ENCODE assay signal across 8 mouse cellular contexts in the genomic region with DNA sequence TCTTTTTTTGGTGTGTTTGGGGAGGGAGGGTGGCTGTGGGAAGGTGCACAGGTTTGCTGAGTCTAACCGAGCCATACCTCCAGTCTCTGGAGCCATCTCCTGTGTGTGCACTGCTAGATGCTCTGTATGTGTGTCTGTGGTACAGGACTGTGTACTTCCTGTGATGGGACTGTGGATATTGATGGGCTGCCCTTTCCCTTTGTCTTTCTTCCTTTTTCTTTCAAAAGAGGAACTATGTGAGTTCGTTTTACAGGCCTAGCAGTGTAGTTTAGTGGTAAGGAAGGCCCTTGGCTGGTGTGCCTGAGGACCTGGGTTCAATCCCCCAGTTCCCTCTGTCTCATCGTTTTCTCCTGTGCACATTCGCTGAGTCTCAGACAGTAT. TPM values are rescaled to one million over a fixed set of nuclear protein-coding genes. Genes with fewer than 3 reads are reported as not detected.
DNase-seq lines count a peak whose midpoint lies in the region; ATAC-seq and TF ChIP-seq lines count a peak whose summit lies in the region.
"Had no signal": no experiment of that assay in that cellular context is flagged by ENCODE, and none has a peak within 500 bp of the region (broad histone marks: within the 10 kb centered on the region; RNA-seq: fewer than 3 reads in every experiment).

No protein-coding gene starts in this region.

- no peak overlapping the region for H3K4me3 ChIP-seq in left cerebral cortex, adult 2 months
- peak overlapping the region in 1 of 2 experiments; percentile 25; a peak in 1 of 4 replicates for H3K4me3 ChIP-seq in MEL (ENCODE audit: control insufficient read depth in 1 of 2, insufficient read depth in 1 of 2, low read depth in 2 of 2, low read length in 2 of 2)
- H3K4me3 ChIP-seq in embryonic facial prominence, embryonic 13.5 days = no peak overlapping the region

- no peak for TF ChIP-seq CTCF in left cerebral cortex, adult 2 months (IDR thresholded peaks at IDR 0.05)
- TF ChIP-seq CTCF in MEL (IDR thresholded peaks at IDR 0.05 in 2 of 3, conservative IDR thresholded peaks at IDR 0.05 in 1 of 3; ENCODE audit: control insufficient read depth in 1 of 3, insufficient read depth in 1 of 3, low read depth in 2 of 3, low read length in 3 of 3, poor library complexity in 1 of 3, severe bottlenecking in 1 of 3) = no peak

- TF ChIP-seq EP300 in MEL (IDR thresholded peaks at IDR 0.05; ENCODE audit: low read depth in 1 of 2, low read length in 2 of 2) = peak in 1 of 2 experiments; percentile 22; a peak in 1 of 4 replicates

- WGBS in embryonic facial prominence, embryonic 13.5 days = 54% methylated on average over 4 of the region's 4 CpGs

- no peak for DNase-seq in left cerebral cortex, adult 2 months (ENCODE audit: extremely low spot score in 1 of 2, low spot score in 2 of 2)
- DNase-seq in left cerebral cortex, postnatal 4 days = no peak
- peak; percentile 85 for DNase-seq in MEL (ENCODE audit: low read depth, low spot score)
- no peak for DNase-seq in retina, embryonic 14.5 days (ENCODE audit: low spot score)

- H3K9ac ChIP-seq in MEL (ENCODE audit: control insufficient read depth, low read depth, low read length, poor library complexity, severe bottlenecking) = peak overlapping the region; percentile 26
- H3K9ac ChIP-seq in embryonic facial prominence, embryonic 13.5 days = no peak overlapping the region

- TF ChIP-seq POLR2A in MEL (IDR thresholded peaks at IDR 0.05; ENCODE audit: control insufficient read depth in 1 of 2, insufficient read depth in 1 of 2, low read depth in 1 of 2, low read length in 2 of 2, poor library complexity in 1 of 2) = no peak

- H3K36me3 ChIP-seq in MEL (ENCODE audit: control insufficient read depth in 1 of 2, insufficient read depth in 2 of 2, low read length in 2 of 2) = peaks cover 0 to 32% of the 10 kb centered on the region in 2 experiments; a peak in 2 of 4 replicates
- H3K36me3 ChIP-seq in embryonic facial prominence, embryonic 13.5 days = peaks cover 5% of the 10 kb centered on the region; the same call in 1 of the 2 replicates

- no peaks in the 10 kb centered on the region for H3K27me3 ChIP-seq in MEL (ENCODE audit: control insufficient read depth in 1 of 2, insufficient read depth in 2 of 2, low read length in 2 of 2)
- no peaks in the 10 kb centered on the region for H3K27me3 ChIP-seq in embryonic facial prominence, embryonic 13.5 days

- H3K9me3 ChIP-seq in MEL (replicated peaks; ENCODE audit: insufficient read depth, low read length) = no peaks in the 10 kb centered on the region
- no peaks in the 10 kb centered on the region for H3K9me3 ChIP-seq in embryonic facial prominence, embryonic 13.5 days

- peak overlapping the region; percentile 92 for H3K27ac ChIP-seq in left cerebral cortex, adult 2 months
- peak overlapping the region; percentile 65 for H3K27ac ChIP-seq in MEL (ENCODE audit: control insufficient read depth, low read depth, low read length)
- peak overlapping the region; percentile 74; the same call in 1 of the 2 replicates for H3K27ac ChIP-seq in embryonic facial prominence, embryonic 13.5 days

- no peak for TF ChIP-seq RAD21 in MEL (IDR thresholded peaks at IDR 0.05; ENCODE audit: low read depth, low read length)

- no peaks in the 10 kb centered on the region; the same call in 1 of the 2 replicates for H3K79me2 ChIP-seq in MEL (ENCODE audit: control insufficient read depth, insufficient read depth, low read length, poor library complexity)

- no peak overlapping the region for H3K4me2 ChIP-seq in embryonic facial prominence, embryonic 13.5 days

- peaks cover 0 to 41% of the 10 kb centered on the region in 2 experiments; a peak in 3 of 4 replicates for H3K4me1 ChIP-seq in MEL (ENCODE audit: control insufficient read depth in 1 of 2, insufficient read depth in 2 of 2, low read length in 2 of 2)
- H3K4me1 ChIP-seq in embryonic facial prominence, embryonic 13.5 days = peaks cover 23% of the 10 kb centered on the region

- no peak for ATAC-seq in embryonic facial prominence, embryonic 13.5 days (ENCODE audit: insufficient number of reproducible peaks, insufficient read depth, low FRiP score, low TSS enrichment, low read depth)
- peak; percentile 66 for ATAC-seq in monocyte, adult 5-6 weeks (replicated peaks; ENCODE audit: insufficient number of reproducible peaks, low FRiP score, low TSS enrichment, poor library complexity, severe bottlenecking)
- ATAC-seq in megakaryocyte-erythroid progenitor cell, adult 5-6 weeks (replicated peaks; ENCODE audit: low FRiP score, low TSS enrichment, poor library complexity, severe bottlenecking) = no peak
- ATAC-seq: midbrain, embryonic 16.5 days had no signal

- intact Hi-C loops in left cerebral cortex, adult 2 months (cut with DNase I) = loop anchor here (2.0 to 5.0 kb wide), 2 partner anchors 82 to 177 kb away; no protein-coding TSS in a partner anchor
- intact Hi-C loops in left cerebral cortex, postnatal 4 days (cut with DNase I) = loop anchor here (5.0 to 10.0 kb wide), 2 partner anchors 84 to 112 kb away; no protein-coding TSS in a partner anchor

TF ChIP-seq in MEL, 35 proteins besides CTCF, POLR2A, EP300 and RAD21:
- TF ChIP-seq MAFK (IDR thresholded peaks at IDR 0.05; ENCODE audit: borderline replicate concordance, low read depth, low read length) (peak; percentile 60; the same call in 1 of the 2 replicates), ZC3H11A (IDR thresholded peaks at IDR 0.05; ENCODE audit: low read depth, low read length) (no peak), HCFC1 (IDR thresholded peaks at IDR 0.05; ENCODE audit: low read depth, low read length) (peak; percentile 66), ELF1 (IDR thresholded peaks at IDR 0.05; ENCODE audit: low read depth, low read length) (peak; percentile 67), TBP (IDR thresholded peaks at IDR 0.05; ENCODE audit: low read depth, low read length) (peak; percentile 99), CHD1 (IDR thresholded peaks at IDR 0.05; ENCODE audit: low read depth, low read length) (no peak)

RNA-seq across cellular contexts. Expression of a gene that starts 2.4 kb away (rescaled TPM):
- total RNA-seq in left cerebral cortex, adult 2 months (2021) = 10 to 100 TPM in 1 of 2 experiments, 1 to 10 TPM in 1; 9.6 to 10.7 TPM
- 1 to 10 TPM; 8.1 to 9.8 TPM for total RNA-seq in left cerebral cortex, postnatal 4 days (2021)
- total RNA-seq in MEL (2012; rRNA removed) = 5.9 and 8.8 TPM in 2 replicates
- polyA plus RNA-seq in MEL (2012; ENCODE audit: insufficient read depth in 1 of 2, insufficient read length in 2 of 2, low read depth in 1 of 2, low replicate concordance in 2 of 2, missing spikeins in 1 of 2) = 1 to 10 TPM in 1 of 2 experiments, not detected in 1; 8.0 TPM
- 15.0 and 16.5 TPM in 2 replicates for polyA plus RNA-seq in embryonic facial prominence, embryonic 13.5 days (2015; fragmentation: Nextera tagmentation; extraction: Ambion mirVana)
- total RNA-seq in monocyte, adult 5-6 weeks (2017) = 15.0 to 21.8 TPM (median 15.4 TPM) in 3 replicates
- 1.5 and 6.1 TPM in 2 replicates for total RNA-seq in megakaryocyte-erythroid progenitor cell, adult 5-6 weeks (2014; fragmentation: Nextera tagmentation)
- 5.2 and 6.2 TPM in 2 replicates for total RNA-seq in megakaryocyte-erythroid progenitor cell, adult 5-6 weeks (2017)
